Comparison of ENCODE assay signal across 9 mouse cellular contexts in genomic region chr4:150346651-150347386, GRCm38 (mm10).
DNase-seq lines count a peak whose midpoint lies in the region; ATAC-seq and TF ChIP-seq lines count a peak whose summit lies in the region.
"Had no signal": no experiment of that assay in that cellular context is flagged by ENCODE, and none has a peak within 500 bp of the region (broad histone marks: within the 10 kb centered on the region; RNA-seq: fewer than 3 reads in every experiment).

No protein-coding gene starts in this region.

- no peak overlapping the region for H3K4me2 ChIP-seq in lung, postnatal 0 days (replicated peaks; ENCODE audit: low read depth, low read length)
- H3K4me2 ChIP-seq in hindbrain, embryonic 15.5 days, result no peak overlapping the region; the same call in 1 of the 2 replicates
- no peak overlapping the region for H3K4me2 ChIP-seq in limb, embryonic 13.5 days (replicated peaks)
- H3K4me2 ChIP-seq in heart, embryonic 11.5 days, result no peak overlapping the region
- H3K4me2 ChIP-seq: embryonic facial prominence, embryonic 13.5 days had no signal

- TF ChIP-seq EP300 in lung, postnatal 0 days (IDR thresholded peaks at IDR 0.05), result no peak

- peak overlapping the region; percentile 26; the same call in 1 of the 2 replicates for H3K27ac ChIP-seq in lung, postnatal 0 days (ENCODE audit: low read length)
- H3K27ac ChIP-seq in hindbrain, embryonic 15.5 days (replicated peaks), result peak overlapping the region; percentile 56; the same call in 1 of the 2 replicates
- no peak overlapping the region for H3K27ac ChIP-seq in limb, embryonic 13.5 days
- no peak overlapping the region for H3K27ac ChIP-seq in heart, embryonic 11.5 days (ENCODE audit: low read depth, low read length)
- H3K27ac ChIP-seq: embryonic facial prominence, embryonic 13.5 days had no signal

- WGBS in lung, postnatal 0 days, result 24% methylated on average over 4 of the region's 4 CpGs
- WGBS in hindbrain, embryonic 15.5 days, result 8% methylated on average over 4 of the region's 4 CpGs
- 18% methylated on average over 4 of the region's 4 CpGs for WGBS in limb, embryonic 13.5 days
- WGBS in heart, embryonic 11.5 days (ENCODE audit: insufficient replicate concordance), result 18% methylated on average over 4 of the region's 4 CpGs

- no peaks in the 10 kb centered on the region for H3K36me3 ChIP-seq in lung, postnatal 0 days (ENCODE audit: insufficient read depth, low read length)
- no peaks in the 10 kb centered on the region for H3K36me3 ChIP-seq in hindbrain, embryonic 15.5 days
- no peaks in the 10 kb centered on the region for H3K36me3 ChIP-seq in limb, embryonic 13.5 days
- no peaks in the 10 kb centered on the region for H3K36me3 ChIP-seq in heart, embryonic 11.5 days (ENCODE audit: control insufficient read depth, insufficient read depth, low read length)
- H3K36me3 ChIP-seq: embryonic facial prominence, embryonic 13.5 days had no signal

- H3K27me3 ChIP-seq in lung, postnatal 0 days (replicated peaks; ENCODE audit: insufficient read depth, low read length), result no peaks in the 10 kb centered on the region
- no peaks in the 10 kb centered on the region for H3K27me3 ChIP-seq in hindbrain, embryonic 15.5 days
- H3K27me3 ChIP-seq in limb, embryonic 13.5 days, result no peaks in the 10 kb centered on the region
- no peaks in the 10 kb centered on the region for H3K27me3 ChIP-seq in heart, embryonic 11.5 days (ENCODE audit: control insufficient read depth, insufficient read depth, low read length)
- H3K27me3 ChIP-seq: embryonic facial prominence, embryonic 13.5 days had no signal

- peak; percentile 44 for ATAC-seq in lung, postnatal 0 days
- peak; percentile 80 for ATAC-seq in hindbrain, embryonic 15.5 days (ENCODE audit: low FRiP score, low read depth)
- peak; percentile 51; the same call in 1 of the 2 replicates for ATAC-seq in limb, embryonic 13.5 days (ENCODE audit: low FRiP score, low read depth)
- ATAC-seq in heart, embryonic 11.5 days (replicated peaks; ENCODE audit: insufficient number of reproducible peaks, low FRiP score, low TSS enrichment), result no peak

- no peak for TF ChIP-seq CTCF in lung, postnatal 0 days (IDR thresholded peaks at IDR 0.05)

- no peak overlapping the region for H3K4me3 ChIP-seq in lung, postnatal 0 days (ENCODE audit: low read depth, low read length)
- H3K4me3 ChIP-seq in hindbrain, embryonic 15.5 days, result no peak overlapping the region
- no peak overlapping the region for H3K4me3 ChIP-seq in limb, embryonic 13.5 days
- H3K4me3 ChIP-seq in heart, embryonic 11.5 days (ENCODE audit: low read depth, low read length), result no peak overlapping the region
- H3K4me3 ChIP-seq: embryonic facial prominence, embryonic 13.5 days had no signal

- no peak overlapping the region for H3K9ac ChIP-seq in lung, postnatal 0 days (replicated peaks; ENCODE audit: low read depth)
- no peak overlapping the region for H3K9ac ChIP-seq in hindbrain, embryonic 15.5 days
- H3K9ac ChIP-seq in limb, embryonic 13.5 days, result no peak overlapping the region
- H3K9ac ChIP-seq in heart, embryonic 11.5 days (ENCODE audit: low read depth, low read length), result no peak overlapping the region
- H3K9ac ChIP-seq: embryonic facial prominence, embryonic 13.5 days had no signal

- DNase-seq in lung, postnatal 0 days (ENCODE audit: low spot score), result no peak
- DNase-seq in lung, postnatal 10 days, result no peak
- peak; percentile 62 for DNase-seq in yolk sac, embryonic 10.5 days (ENCODE audit: low spot score)
- no peak for DNase-seq in urinary bladder, postnatal 25 days (ENCODE audit: low spot score)
- no peak for DNase-seq in left cerebral cortex, adult 18-20 months (ENCODE audit: low spot score in 2 of 2)

- peaks cover 5% of the 10 kb centered on the region; the same call in 1 of the 2 replicates for H3K4me1 ChIP-seq in lung, postnatal 0 days (ENCODE audit: insufficient read depth, low read depth, low read length)
- peaks cover 60% of the 10 kb centered on the region for H3K4me1 ChIP-seq in hindbrain, embryonic 15.5 days (replicated peaks)
- H3K4me1 ChIP-seq in limb, embryonic 13.5 days, result peaks cover 45% of the 10 kb centered on the region
- H3K4me1 ChIP-seq in heart, embryonic 11.5 days (ENCODE audit: control insufficient read depth, insufficient read depth, low read length), result peaks cover 23% of the 10 kb centered on the region

- no peaks in the 10 kb centered on the region for H3K9me3 ChIP-seq in lung, postnatal 0 days (ENCODE audit: low read length)
- H3K9me3 ChIP-seq in hindbrain, embryonic 15.5 days, result no peaks in the 10 kb centered on the region
- no peaks in the 10 kb centered on the region for H3K9me3 ChIP-seq in limb, embryonic 13.5 days
- H3K9me3 ChIP-seq in heart, embryonic 11.5 days (replicated peaks; ENCODE audit: control insufficient read depth, low read length), result no peaks in the 10 kb centered on the region
- H3K9me3 ChIP-seq: embryonic facial prominence, embryonic 13.5 days had no signal

Comparison
In these comparisons a context has a peak if more than half of its experiments do, and no peak if none do; other contexts are left out.
1. H3K27ac ChIP-seq: peak in lung, postnatal 0 days (single experiment) and hindbrain, embryonic 15.5 days (single experiment); none in limb, embryonic 13.5 days (single experiment) and heart, embryonic 11.5 days (single experiment).